Comparison of ENCODE assay signal across 7 mouse cellular contexts in the genomic region with DNA sequence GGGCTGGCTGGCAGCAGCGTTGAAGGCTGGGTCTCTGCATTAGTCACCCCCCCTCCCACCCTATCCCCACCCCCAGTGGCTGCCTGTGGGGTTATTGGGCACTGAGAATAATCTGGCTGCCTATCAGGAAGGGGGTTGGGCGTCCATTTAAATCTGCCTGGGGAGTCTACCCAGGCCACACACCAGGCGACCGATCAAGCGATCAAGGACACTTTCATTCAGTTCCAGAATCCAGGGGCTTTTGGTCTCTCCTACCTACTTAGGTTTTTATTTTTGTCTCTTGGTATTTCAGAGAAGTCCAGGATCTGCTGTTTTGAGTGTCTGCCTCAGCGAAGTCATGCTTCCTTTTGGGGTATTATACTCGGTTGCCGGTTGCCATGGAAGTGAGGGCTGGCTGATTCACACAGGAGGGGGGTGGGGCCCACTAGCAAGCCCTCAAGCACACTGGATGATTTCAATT. TPM values are rescaled to one million over a fixed set of nuclear protein-coding genes. Genes with fewer than 3 reads are reported as not detected.
DNase-seq lines count a peak whose midpoint lies in the region; ATAC-seq and TF ChIP-seq lines count a peak whose summit lies in the region.

No protein-coding gene starts in this region.

- H3K4me2 ChIP-seq in hindbrain, embryonic 13.5 days = peak overlapping the region; percentile 39
- peak overlapping the region; percentile 37 for H3K4me2 ChIP-seq in limb, embryonic 12.5 days

- no peaks in the 10 kb centered on the region for H3K9me3 ChIP-seq in ES-E14 (ENCODE audit: control insufficient read depth, insufficient read depth, low read depth, low read length)
- no peaks in the 10 kb centered on the region for H3K9me3 ChIP-seq in hindbrain, embryonic 13.5 days
- no peaks in the 10 kb centered on the region for H3K9me3 ChIP-seq in limb, embryonic 12.5 days

- H3K27ac ChIP-seq in ES-E14 (ENCODE audit: insufficient read depth, low read depth, low read length, poor library complexity, severe bottlenecking) = no peak overlapping the region
- peak overlapping the region; percentile 1; the same call in 1 of the 2 replicates for H3K27ac ChIP-seq in hindbrain, embryonic 13.5 days
- no peak overlapping the region for H3K27ac ChIP-seq in limb, embryonic 12.5 days

- in situ Hi-C loops in ES-E14 (cut with MboI; ENCODE audit: low sequenced_read_pairs in 2 of 2, unreplicated experiment in 2 of 2) = no loop called here

- H3K27me3 ChIP-seq in hindbrain, embryonic 13.5 days = no peaks in the 10 kb centered on the region
- no peaks in the 10 kb centered on the region for H3K27me3 ChIP-seq in limb, embryonic 12.5 days

- H3K4me1 ChIP-seq in ES-E14 (ENCODE audit: control insufficient read depth in 2 of 2, insufficient read depth in 2 of 2, low read length in 2 of 2, poor library complexity in 1 of 2) = peaks cover 0 to 4% of the 10 kb centered on the region in 2 experiments; a peak in 1 of 4 replicates
- peaks cover 17% of the 10 kb centered on the region for H3K4me1 ChIP-seq in hindbrain, embryonic 13.5 days (replicated peaks)
- H3K4me1 ChIP-seq in limb, embryonic 12.5 days (replicated peaks) = peaks cover 15% of the 10 kb centered on the region

- peak; percentile 91 for ATAC-seq in hindbrain, embryonic 13.5 days (ENCODE audit: low FRiP score)
- ATAC-seq in limb, embryonic 12.5 days (ENCODE audit: insufficient number of reproducible peaks, insufficient read depth, low FRiP score, low TSS enrichment, low read depth) = no peak

- H3K4me3 ChIP-seq in ES-E14 (ENCODE audit: insufficient read depth in 1 of 2, low read depth in 1 of 2, low read length in 2 of 2, poor library complexity in 1 of 2, severe bottlenecking in 1 of 2) = no peak overlapping the region
- H3K4me3 ChIP-seq in hindbrain, embryonic 13.5 days = 0 out of 2 replicates have a peak overlapping the region, but pooled peaks have one; percentile 5
- 0 out of 2 replicates have a peak overlapping the region, but pooled peaks have one; percentile 7 for H3K4me3 ChIP-seq in limb, embryonic 12.5 days (replicated peaks)

- H3K36me3 ChIP-seq in ES-E14 (ENCODE audit: control insufficient read depth, insufficient read depth, low read length, poor library complexity, severe bottlenecking) = no peaks in the 10 kb centered on the region
- no peaks in the 10 kb centered on the region for H3K36me3 ChIP-seq in hindbrain, embryonic 13.5 days
- H3K36me3 ChIP-seq in limb, embryonic 12.5 days = no peaks in the 10 kb centered on the region

- no peak overlapping the region for H3K9ac ChIP-seq in ES-E14 (ENCODE audit: insufficient read depth, low read depth, low read length, poor library complexity, severe bottlenecking)
- no peak overlapping the region for H3K9ac ChIP-seq in hindbrain, embryonic 13.5 days
- no peak overlapping the region for H3K9ac ChIP-seq in limb, embryonic 12.5 days (replicated peaks)

- WGBS in hindbrain, embryonic 13.5 days = 2% methylated on average over 8 of the region's 8 CpGs
- WGBS in limb, embryonic 12.5 days = 15% methylated on average over 8 of the region's 8 CpGs

- DNase-seq in CD8-positive naive resting alpha-beta T cell, adult 2 months (ENCODE audit: low read depth in 2 of 2, low spot score in 2 of 2) = peak; percentile 3 to 23
- peak; percentile 27 for DNase-seq in ES-E14 (ENCODE audit: low read depth, low spot score)
- peak; percentile 61 for DNase-seq in embryo, embryonic 9.5 days (ENCODE audit: extremely low spot score)
- peak; percentile 78 for DNase-seq in right cerebral cortex, postnatal 14 days
- no peak for DNase-seq in heart, adult 8-10 months (ENCODE audit: low spot score)

TF ChIP-seq in ES-E14, 5 proteins besides CTCF, POLR2A, EP300 and RAD21:
- TF ChIP-seq HCFC1 (IDR thresholded peaks at IDR 0.05; ENCODE audit: borderline replicate concordance, insufficient read depth, low read length) (no peak), CHD2 (IDR thresholded peaks at IDR 0.05; ENCODE audit: low read depth, low read length) (no peak), MAFK (IDR thresholded peaks at IDR 0.05; ENCODE audit: insufficient read depth, low read depth, low read length) (no peak), ZNF384 (IDR thresholded peaks at IDR 0.05; ENCODE audit: low read depth, low read length) (no peak), ZC3H11A (IDR thresholded peaks at IDR 0.05; ENCODE audit: borderline replicate concordance, low read depth, low read length) (no peak)

RNA-seq across cellular contexts. Expression of gene Adtrp, which starts 46.3 kb away (rescaled TPM):
- total RNA-seq in ES-E14 (2012; rRNA removed) = 0.32 and 0.58 TPM in 2 replicates
- polyA plus RNA-seq in hindbrain, embryonic 13.5 days (2015; fragmentation: Nextera tagmentation; extraction: Ambion mirVana) = 0.65 and 0.70 TPM in 2 replicates
- polyA plus RNA-seq in limb, embryonic 12.5 days (2016; fragmentation: Nextera tagmentation; extraction: Ambion mirVana) = 0.45 TPM in 1 of 2 replicates, not detected in the other
- 1 to 10 TPM in 3 of 4 experiments, under 1 TPM in 1; 0.90 to 1.5 (median 1.1) TPM for total RNA-seq in heart, adult 8-10 months (2022)

Comparison
In these comparisons a context has a peak if more than half of its experiments do, and no peak if none do; other contexts are left out.
1. H3K4me3 ChIP-seq: peak in hindbrain, embryonic 13.5 days (single experiment) and limb, embryonic 12.5 days (single experiment); none in ES-E14 (0 of 2).